Mouse (Mus musculus) A20 (cell line): ENCODE results near the gene Sgip1.

Experiments
- DNase-seq: peaks from one replicate; pipeline ENCODE4 v3.0.0-alpha.2; 2011; ENCODE audit warnings: low read depth, low spot score

Gene Sgip1

GRCm38 (mm10) chr4:102741287-102741686 lies at the start of gene Sgip1:
TSS of gene Sgip1 (plus strand) at chr4:102741297.
- DNase-seq = no peak

GRCm38 (mm10) chr4:102691402-102691801 lies 49.7 kb upstream of the Sgip1 start:
- no peak for DNase-seq

GRCm38 (mm10) chr4:102697966-102698365 lies 43.1 kb upstream of the Sgip1 start:
- no peak for DNase-seq

GRCm38 (mm10) chr4:102711731-102712130 lies 29.4 kb upstream of the Sgip1 start:
- DNase-seq = no peak

GRCm38 (mm10) chr4:102715532-102715931 lies 25.6 kb upstream of the Sgip1 start:
- DNase-seq = no peak

GRCm38 (mm10) chr4:102717123-102717828 lies 23.8 kb upstream of the Sgip1 start:
- DNase-seq = no peak

- DNase-seq = peak; percentile 5
Observed at GRCm38 (mm10) chr4:102719535-102719934, 21.6 kb upstream of the Sgip1 start.

- no peak for DNase-seq
Observed at GRCm38 (mm10) chr4:102719951-102720350, 21.1 kb upstream of the Sgip1 start.

GRCm38 (mm10) chr4:102724442-102724841 lies 16.7 kb upstream of the Sgip1 start:
- peak; percentile 7 for DNase-seq

GRCm38 (mm10) chr4:102730976-102731375 lies 10.1 kb upstream of the Sgip1 start:
- no peak for DNase-seq

- DNase-seq = no peak
Observed at GRCm38 (mm10) chr4:102734022-102734657, 7.0 kb upstream of the Sgip1 start.

- DNase-seq = no peak
Observed at GRCm38 (mm10) chr4:102753334-102754090, 12.4 kb downstream of the Sgip1 start.

GRCm38 (mm10) chr4:102759095-102759890 lies 18.2 kb downstream of the Sgip1 start:
- DNase-seq = no peak

- no peak for DNase-seq
Observed at GRCm38 (mm10) chr4:102760042-102760821, 19.1 kb downstream of the Sgip1 start.

- peak; percentile 4 for DNase-seq
Observed at GRCm38 (mm10) chr4:102762075-102762474, 21.0 kb downstream of the Sgip1 start.

GRCm38 (mm10) chr4:102769070-102769469 lies 28.0 kb downstream of the Sgip1 start:
- no peak for DNase-seq

- no peak for DNase-seq
Observed at GRCm38 (mm10) chr4:102769936-102770335, 28.8 kb downstream of the Sgip1 start.

GRCm38 (mm10) chr4:102771598-102772357 lies 30.7 kb downstream of the Sgip1 start:
- DNase-seq = no peak

GRCm38 (mm10) chr4:102773225-102773624 lies 32.1 kb downstream of the Sgip1 start:
- no peak for DNase-seq

- no peak for DNase-seq
Observed at GRCm38 (mm10) chr4:102773841-102774240, 32.7 kb downstream of the Sgip1 start.
